Mouse (Mus musculus): Measurements from ENCODE around the gene Atxn7l2. TPM values are rescaled to one million over a fixed set of nuclear protein-coding genes. Genes with fewer than 3 reads are reported as not detected.
A peak's percentile ranks its signal among the peaks of the same experiment; 100 is the strongest.

Gene Atxn7l2
- polyA plus RNA-seq, 1 experiment: 38.0 TPM

GRCm38 (mm10) chr3:108166486-108167211, 44.1 kb downstream of the Atxn7l2 start:
- Histone ChIP-seq H3K36me3 (ENCODE audit: control insufficient read depth, insufficient read depth, low read length) (no peaks in the 10 kb centered on the region), H3K27ac (ENCODE audit: control insufficient read depth, insufficient read depth, low read length) (no peak overlapping the region), H3K4me1 (replicated peaks; ENCODE audit: control insufficient read depth, insufficient read depth, low read length) (0 out of 2 replicates have a peak, but pooled peaks cover 5% of the 10 kb centered on the region), H3K4me3 (ENCODE audit: control insufficient read depth, insufficient read depth, low read length) (no peak overlapping the region), H3K27me3 (ENCODE audit: control insufficient read depth, insufficient read depth, low read length) (no peaks in the 10 kb centered on the region)
- TF ChIP-seq POLR2A (IDR thresholded peaks at IDR 0.05; ENCODE audit: control insufficient read depth, extremely low read depth, insufficient read depth, low read length, poor library complexity) (no peak), CTCF (IDR thresholded peaks at IDR 0.05; ENCODE audit: borderline replicate concordance, control insufficient read depth, extremely low read depth, insufficient read depth, low read length, poor library complexity) (no peak)
- WGBS: 49% methylated on average over 10 of the region's 11 CpGs
- peak; percentile 26 for DNase-seq

GRCm38 (mm10) chr3:108165532-108166315, 45.0 kb downstream of the Atxn7l2 start:
- WGBS: 86% methylated on average over 10 of the region's 10 CpGs
- Histone ChIP-seq H3K4me3 (ENCODE audit: control insufficient read depth, insufficient read depth, low read length) (no peak overlapping the region), H3K27ac (ENCODE audit: control insufficient read depth, insufficient read depth, low read length) (no peak overlapping the region), H3K4me1 (replicated peaks; ENCODE audit: control insufficient read depth, insufficient read depth, low read length) (0 out of 2 replicates have a peak, but pooled peaks cover 5% of the 10 kb centered on the region), H3K36me3 (ENCODE audit: control insufficient read depth, insufficient read depth, low read length) (no peaks in the 10 kb centered on the region), H3K27me3 (ENCODE audit: control insufficient read depth, insufficient read depth, low read length) (no peaks in the 10 kb centered on the region)
- DNase-seq: no peak
- TF ChIP-seq CTCF (IDR thresholded peaks at IDR 0.05; ENCODE audit: borderline replicate concordance, control insufficient read depth, extremely low read depth, insufficient read depth, low read length, poor library complexity) (no peak), POLR2A (IDR thresholded peaks at IDR 0.05; ENCODE audit: control insufficient read depth, extremely low read depth, insufficient read depth, low read length, poor library complexity) (no peak)

GRCm38 (mm10) chr3:108164807-108165206, 45.9 kb downstream of the Atxn7l2 start:
- H3K4me1 ChIP-seq (replicated peaks; ENCODE audit: control insufficient read depth, insufficient read depth, low read length): 0 out of 2 replicates have a peak, but pooled peaks cover 5% of the 10 kb centered on the region
- no peaks in the 10 kb centered on the region for H3K36me3 ChIP-seq (ENCODE audit: control insufficient read depth, insufficient read depth, low read length)
- H3K27ac ChIP-seq (ENCODE audit: control insufficient read depth, insufficient read depth, low read length): no peak overlapping the region
- TF ChIP-seq POLR2A (IDR thresholded peaks at IDR 0.05; ENCODE audit: control insufficient read depth, extremely low read depth, insufficient read depth, low read length, poor library complexity) (no peak), CTCF (IDR thresholded peaks at IDR 0.05; ENCODE audit: borderline replicate concordance, control insufficient read depth, extremely low read depth, insufficient read depth, low read length, poor library complexity) (peak; percentile 70; the same call in 1 of the 2 replicates)
- no peak overlapping the region for H3K4me3 ChIP-seq (ENCODE audit: control insufficient read depth, insufficient read depth, low read length)
- H3K27me3 ChIP-seq (ENCODE audit: control insufficient read depth, insufficient read depth, low read length): no peaks in the 10 kb centered on the region
- 34% methylated on average over 9 of the region's 9 CpGs for WGBS
- peak; percentile 78 for DNase-seq

GRCm38 (mm10) chr3:108164091-108164490, 46.6 kb downstream of the Atxn7l2 start:
- no peaks in the 10 kb centered on the region for H3K27me3 ChIP-seq (ENCODE audit: control insufficient read depth, insufficient read depth, low read length)
- H3K27ac ChIP-seq (ENCODE audit: control insufficient read depth, insufficient read depth, low read length): no peak overlapping the region
- 0 out of 2 replicates have a peak, but pooled peaks cover 5% of the 10 kb centered on the region for H3K4me1 ChIP-seq (replicated peaks; ENCODE audit: control insufficient read depth, insufficient read depth, low read length)
- WGBS: 81% methylated on average over 5 of the region's 5 CpGs
- DNase-seq: no peak
- H3K36me3 ChIP-seq (ENCODE audit: control insufficient read depth, insufficient read depth, low read length): no peaks in the 10 kb centered on the region
- no peak for TF ChIP-seq CTCF (IDR thresholded peaks at IDR 0.05; ENCODE audit: borderline replicate concordance, control insufficient read depth, extremely low read depth, insufficient read depth, low read length, poor library complexity)
- H3K4me3 ChIP-seq (ENCODE audit: control insufficient read depth, insufficient read depth, low read length): no peak overlapping the region

DNA sequence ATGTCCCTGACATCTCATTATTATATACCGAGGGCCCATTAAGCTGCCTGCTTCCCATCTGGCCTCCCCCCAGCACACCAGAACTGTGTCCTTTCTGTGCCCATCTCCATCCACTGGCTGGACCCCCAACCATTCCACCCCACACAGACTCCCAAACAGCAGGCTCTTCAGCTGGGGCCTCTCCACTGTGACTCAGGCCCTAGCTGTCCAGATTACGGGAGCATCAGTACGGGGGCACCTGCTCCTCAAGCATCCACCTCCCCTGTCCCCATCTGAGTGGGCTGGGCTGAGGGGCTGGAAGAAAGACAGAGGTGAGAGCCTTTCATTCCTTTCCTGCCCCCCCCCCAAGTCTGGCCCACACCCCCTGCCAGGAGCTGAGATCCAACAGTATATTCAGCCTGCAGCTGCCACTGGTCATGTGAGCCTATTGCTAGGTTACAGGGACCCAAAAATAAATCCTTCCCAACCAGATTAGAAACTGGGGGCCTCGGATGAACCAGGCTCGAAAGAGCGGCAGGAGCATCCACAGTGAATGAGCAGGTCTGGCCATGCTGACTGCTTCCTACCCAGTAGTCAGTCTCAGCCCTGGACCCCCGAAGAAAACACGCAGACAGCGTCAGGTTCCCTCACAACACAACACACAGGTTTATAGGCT, 52.2 kb downstream of the Atxn7l2 start:
- H3K27ac ChIP-seq (ENCODE audit: control insufficient read depth, insufficient read depth, low read length): no peak overlapping the region
- H3K4me3 ChIP-seq (ENCODE audit: control insufficient read depth, insufficient read depth, low read length): no peak overlapping the region
- H3K4me1 ChIP-seq (replicated peaks; ENCODE audit: control insufficient read depth, insufficient read depth, low read length): no peaks in the 10 kb centered on the region
- no peaks in the 10 kb centered on the region for H3K36me3 ChIP-seq (ENCODE audit: control insufficient read depth, insufficient read depth, low read length)
- no peak for DNase-seq
- no peaks in the 10 kb centered on the region for H3K27me3 ChIP-seq (ENCODE audit: control insufficient read depth, insufficient read depth, low read length)
- WGBS: 90% methylated on average over 9 of the region's 9 CpGs
- TF ChIP-seq CTCF (IDR thresholded peaks at IDR 0.05; ENCODE audit: borderline replicate concordance, control insufficient read depth, extremely low read depth, insufficient read depth, low read length, poor library complexity) (no peak), POLR2A (IDR thresholded peaks at IDR 0.05; ENCODE audit: control insufficient read depth, extremely low read depth, insufficient read depth, low read length, poor library complexity) (no peak)

GRCm38 (mm10) chr3:108154656-108155055, 56.1 kb downstream of the Atxn7l2 start, which contains the start of gene Gpr61:
Gene Gpr61 (minus strand): TSS chr3:108154882.
- H3K27ac ChIP-seq (ENCODE audit: control insufficient read depth, insufficient read depth, low read length): no peak within 1 kb of the TSS
- DNase-seq: no peak
- H3K27me3 ChIP-seq (ENCODE audit: control insufficient read depth, insufficient read depth, low read length): no peaks in the 10 kb centered on the region
- H3K4me1 ChIP-seq (replicated peaks; ENCODE audit: control insufficient read depth, insufficient read depth, low read length): no peaks in the 10 kb centered on the region
- TF ChIP-seq POLR2A (IDR thresholded peaks at IDR 0.05; ENCODE audit: control insufficient read depth, extremely low read depth, insufficient read depth, low read length, poor library complexity): no peak
- TF ChIP-seq CTCF (IDR thresholded peaks at IDR 0.05; ENCODE audit: borderline replicate concordance, control insufficient read depth, extremely low read depth, insufficient read depth, low read length, poor library complexity): no peak
- no peaks in the 10 kb centered on the region for H3K36me3 ChIP-seq (ENCODE audit: control insufficient read depth, insufficient read depth, low read length)
- 83% methylated on average over 4 of the region's 4 CpGs for WGBS
- H3K4me3 ChIP-seq (ENCODE audit: control insufficient read depth, insufficient read depth, low read length): no peak within 1 kb of the TSS

All from thymus, adult 2 months (tissue).